Mouse (Mus musculus): ENCODE results near the gene Pecam1.

Pecam1 gene

DNA sequence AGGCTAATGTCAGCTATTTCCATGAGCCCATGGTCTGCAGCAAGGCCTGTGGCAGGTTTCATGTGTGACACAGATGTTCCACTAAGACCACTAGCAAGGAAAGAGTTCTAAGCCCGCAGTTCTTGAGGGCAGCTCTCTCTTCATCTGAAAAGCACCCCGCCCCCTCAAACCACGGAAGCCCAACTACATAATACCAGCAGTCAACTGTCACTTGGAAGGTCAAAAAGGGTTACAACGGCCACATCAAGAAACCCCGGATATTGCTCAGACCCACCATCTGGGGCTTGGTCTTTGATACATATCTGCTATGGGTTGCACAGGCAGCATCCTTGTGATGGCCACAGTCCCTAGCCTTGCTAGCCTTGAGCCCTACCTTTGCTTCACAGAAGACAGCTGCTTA is 62.1 kb downstream of the Pecam1 start:
- DNase-seq = no peak

DNA sequence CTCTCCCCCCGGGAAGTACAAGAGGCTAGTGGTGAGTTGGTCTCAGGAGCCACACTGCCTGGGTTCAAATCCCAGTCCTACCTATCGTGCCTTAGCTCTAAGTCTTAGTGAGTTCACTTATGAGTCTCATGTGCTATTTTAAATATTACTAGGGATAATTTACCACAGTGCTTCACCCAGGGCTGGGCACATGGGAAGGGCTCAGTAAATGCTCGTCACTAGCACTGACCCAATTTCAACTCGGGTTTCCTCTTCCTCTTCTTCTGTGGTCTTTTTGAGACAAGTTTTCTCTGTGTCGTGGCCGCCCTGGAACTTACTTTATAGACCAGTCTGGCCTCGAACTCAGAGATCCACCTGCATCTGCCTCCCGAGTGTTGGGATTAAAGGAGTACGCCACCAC is 63.1 kb downstream of the Pecam1 start:
- no peak for DNase-seq

- DNase-seq = no peak
Measured at GRCm38 (mm10) chr11:106684027-106684426, 66.4 kb downstream of the Pecam1 start.

DNA sequence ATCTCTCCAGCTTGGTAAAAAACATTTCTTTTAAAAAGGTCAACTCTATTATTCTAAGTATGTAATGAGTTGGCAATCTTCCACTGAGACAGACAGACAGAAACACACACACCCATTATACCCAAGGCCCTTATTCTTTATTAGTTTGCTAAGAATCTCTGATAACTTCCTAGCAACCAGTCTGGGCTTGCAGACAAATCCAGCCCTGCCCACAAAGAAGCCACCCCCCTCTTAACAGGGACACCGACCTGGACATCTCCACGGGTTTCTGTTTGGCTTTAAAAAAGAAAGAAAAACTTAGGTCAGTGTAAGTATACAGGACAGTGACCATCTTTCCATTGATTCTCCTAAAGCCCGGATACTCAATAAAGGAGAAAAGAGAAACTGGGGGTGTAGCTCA is 67.1 kb downstream of the Pecam1 start:
- no peak for DNase-seq

DNA sequence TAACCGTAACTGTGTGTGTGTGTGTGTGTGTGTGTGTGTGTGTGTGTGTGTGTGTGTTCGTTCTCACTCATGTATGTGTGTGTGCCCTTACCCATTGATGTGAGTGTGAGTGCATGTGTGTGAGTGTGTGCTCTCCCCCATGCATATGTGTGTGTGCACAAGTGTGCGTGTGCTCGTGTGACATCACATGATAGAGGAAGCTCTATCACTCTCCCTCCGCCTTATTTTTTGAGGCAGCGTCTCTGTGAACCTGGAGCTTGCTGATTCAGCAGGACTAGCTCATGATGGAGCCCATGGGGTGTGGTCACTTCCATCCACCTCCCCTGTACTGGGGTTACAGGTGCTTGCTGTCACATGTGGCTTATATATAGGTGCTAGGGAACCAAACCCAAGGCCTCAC is 69.3 kb downstream of the Pecam1 start:
- no peak for DNase-seq

DNA sequence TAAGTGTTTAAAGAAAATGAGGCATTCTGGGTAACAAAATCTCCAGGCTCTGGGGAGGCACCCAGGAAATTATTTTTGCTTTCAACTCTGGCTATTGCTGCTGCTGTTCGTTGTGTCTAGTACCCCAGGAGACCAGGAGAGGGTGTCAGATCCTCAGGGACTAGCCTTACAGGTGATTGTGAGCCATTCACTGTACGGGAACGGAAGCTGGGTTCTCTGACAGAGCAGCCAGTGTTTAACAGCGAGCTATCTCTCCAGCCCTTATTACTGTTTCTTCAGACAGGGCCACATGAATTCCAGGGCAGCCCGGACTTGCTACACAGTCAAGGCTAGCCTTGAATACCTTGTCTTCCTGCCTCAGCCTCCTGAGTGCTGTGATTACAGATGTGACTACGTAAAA is 70.6 kb downstream of the Pecam1 start:
- DNase-seq = peak; percentile 40

GRCm38 (mm10) chr11:106677910-106678591 is 72.4 kb downstream of the Pecam1 start:
- DNase-seq = peak; percentile 94

- DNase-seq = no peak
Measured at GRCm38 (mm10) chr11:106677331-106677730, 73.1 kb downstream of the Pecam1 start.

DNA sequence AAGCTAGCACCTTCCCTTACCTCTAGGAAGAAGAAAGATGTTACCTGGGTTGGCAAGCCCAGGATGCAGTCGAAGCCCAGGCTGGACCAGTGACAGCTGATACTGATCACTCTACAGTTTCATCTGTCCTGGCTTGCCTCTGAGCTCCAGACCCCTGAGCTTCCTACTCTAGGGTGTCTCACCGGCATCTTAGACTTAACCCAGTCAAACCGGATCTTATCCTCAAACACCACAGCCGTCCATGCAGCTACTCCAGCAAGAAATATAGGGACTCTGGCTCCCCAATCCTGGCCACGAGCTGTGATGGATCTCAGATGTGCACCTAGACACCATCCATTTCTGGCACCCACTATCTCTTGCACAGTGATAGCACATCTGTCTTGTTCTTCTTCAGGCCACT is 74.6 kb downstream of the Pecam1 start:
- no peak for DNase-seq

- DNase-seq = peak; percentile 65
Measured at GRCm38 (mm10) chr11:106675201-106675726, 75.2 kb downstream of the Pecam1 start.

DNA sequence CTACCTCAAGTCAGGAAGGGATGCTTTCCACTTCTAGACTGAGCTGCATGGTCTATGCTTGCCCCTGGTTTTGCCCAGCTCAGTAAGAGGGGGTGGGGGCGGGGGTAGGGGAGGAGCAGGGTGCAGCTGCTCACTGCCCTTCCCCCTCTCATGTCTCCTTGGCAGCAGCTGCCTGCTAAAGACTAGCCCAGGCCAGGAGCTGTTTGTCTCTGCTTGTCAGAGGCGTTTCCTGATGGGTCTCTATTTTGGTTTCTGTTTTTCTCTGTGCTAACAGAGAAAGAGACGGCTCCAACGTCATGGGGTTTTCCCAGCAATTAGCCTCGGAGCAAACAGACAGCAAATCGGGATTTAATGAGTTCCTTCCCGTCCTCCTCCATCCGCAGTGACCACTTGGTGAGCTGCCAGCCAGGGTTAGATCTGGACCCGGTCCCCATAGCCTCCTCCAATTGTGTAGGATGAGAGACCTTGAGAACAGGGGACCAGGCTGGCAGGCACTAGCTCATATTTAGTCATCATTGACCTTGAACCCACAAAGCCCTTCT is 75.7 kb downstream of the Pecam1 start:
- DNase-seq = peak; percentile 78

- DNase-seq = no peak
Measured at GRCm38 (mm10) chr11:106673727-106674611, 76.5 kb downstream of the Pecam1 start.

- no peak for DNase-seq
Measured at GRCm38 (mm10) chr11:106672919-106673505, 77.4 kb downstream of the Pecam1 start.

- no peak for DNase-seq
Measured at GRCm38 (mm10) chr11:106671801-106672200, 78.6 kb downstream of the Pecam1 start.

GRCm38 (mm10) chr11:106670951-106671478 is 79.4 kb downstream of the Pecam1 start:
- DNase-seq = no peak

GRCm38 (mm10) chr11:106670266-106670665 is 80.2 kb downstream of the Pecam1 start:
- no peak for DNase-seq

GRCm38 (mm10) chr11:106669873-106670173 is 80.6 kb downstream of the Pecam1 start:
- no peak for DNase-seq

DNA sequence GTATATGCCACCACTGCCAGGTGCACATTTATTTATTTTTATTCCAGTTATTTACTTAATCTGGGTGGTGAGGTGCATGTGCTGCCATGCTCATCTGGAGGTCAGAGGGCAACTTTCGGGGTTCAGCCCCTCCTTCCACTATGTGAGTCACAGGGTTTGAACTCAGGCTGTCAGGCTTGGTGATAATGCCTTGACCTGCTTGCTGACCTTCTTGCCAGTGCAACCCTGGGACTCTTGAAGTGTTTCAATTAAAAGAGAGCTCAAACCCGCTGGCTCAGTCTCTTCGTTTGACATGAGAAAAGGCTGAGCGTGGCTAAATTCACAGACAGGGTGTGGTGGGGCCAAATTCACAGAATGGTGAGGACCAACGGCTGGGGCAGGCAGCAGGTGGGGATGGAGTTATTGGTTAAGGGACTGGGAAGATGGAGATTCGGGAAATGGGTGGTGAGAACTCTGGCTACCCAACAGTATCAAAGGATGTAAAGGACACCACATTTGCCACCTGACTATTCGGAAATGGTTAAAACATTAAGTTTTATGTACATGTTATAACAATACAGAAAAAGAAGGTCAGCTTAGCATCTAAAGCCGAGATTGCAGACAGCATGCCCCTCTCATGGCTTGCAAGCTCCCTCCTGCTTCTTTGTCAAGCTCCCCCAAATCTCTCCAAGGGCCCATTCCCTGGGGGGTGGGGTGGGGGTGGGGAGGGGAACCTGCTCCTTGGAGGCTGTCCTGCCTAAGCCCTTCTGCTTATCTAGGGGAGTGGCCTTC is 81.1 kb downstream of the Pecam1 start:
- no peak for DNase-seq

- no peak for DNase-seq
Measured at GRCm38 (mm10) chr11:106668336-106668735, 82.1 kb downstream of the Pecam1 start.

- no peak for DNase-seq
Measured at GRCm38 (mm10) chr11:106667855-106668254, 82.6 kb downstream of the Pecam1 start.

DNA sequence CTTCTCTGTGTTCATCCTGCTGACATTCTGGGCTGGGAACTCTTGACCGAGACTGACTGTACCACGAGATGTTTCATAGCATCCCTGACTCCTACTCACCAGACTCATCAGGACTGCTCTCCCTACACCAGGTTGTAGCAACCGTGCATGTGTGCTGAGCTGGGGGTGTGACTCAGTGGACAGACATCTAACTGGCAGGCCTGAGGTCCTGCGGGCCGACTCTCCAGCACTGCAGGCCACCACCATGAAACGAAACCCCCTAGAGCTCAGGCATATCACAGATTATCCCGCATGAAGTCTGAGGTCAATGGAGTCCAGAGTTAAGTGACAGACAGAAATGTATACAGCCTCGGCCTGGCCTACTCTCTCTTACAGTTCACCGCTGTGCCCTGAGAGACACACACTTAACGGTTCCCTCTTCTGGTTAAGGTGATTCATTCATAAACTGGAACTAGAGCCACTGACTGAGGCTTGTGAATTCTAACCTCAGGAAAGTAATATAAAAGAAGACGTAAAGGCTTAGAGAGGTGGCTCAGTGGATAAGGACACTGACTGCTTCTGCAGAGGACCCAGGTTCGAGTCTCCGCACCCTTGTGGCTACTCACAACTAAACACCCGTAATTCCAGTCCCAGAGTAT is 83.8 kb downstream of the Pecam1 start:
- no peak for DNase-seq

DNA sequence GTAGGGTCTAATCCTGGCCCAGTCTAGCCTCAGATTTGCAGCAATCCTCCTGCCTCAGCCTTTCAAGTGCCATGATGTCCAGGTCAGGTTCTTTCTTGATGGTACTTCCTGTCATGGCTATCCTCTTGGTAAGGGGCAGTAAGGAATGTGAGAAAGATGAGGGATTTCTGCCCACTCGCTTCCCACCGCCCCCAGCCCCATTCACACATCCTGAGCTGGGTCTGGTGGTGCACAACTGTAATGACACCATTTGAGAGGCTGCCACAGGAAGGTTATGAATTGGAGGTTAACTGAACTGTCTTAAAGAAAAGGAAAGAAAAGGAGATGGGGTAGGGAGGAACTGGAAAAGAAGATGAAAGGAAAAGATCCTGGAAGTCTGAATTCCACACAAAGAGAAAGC is 84.6 kb downstream of the Pecam1 start:
- no peak for DNase-seq
